Mouse (Mus musculus): Measurements from ENCODE around the gene Gja4.

Gja4 gene

GRCm38 (mm10) chr4:127324296-127324695 lies 10.5 kb upstream of the Gja4 start:
- DNase-seq (ENCODE audit: low spot score): no peak

- no peak for DNase-seq (ENCODE audit: low spot score)
Measured at GRCm38 (mm10) chr4:127323651-127324050, 9.8 kb upstream of the Gja4 start.

GRCm38 (mm10) chr4:127319613-127320012 lies 5.8 kb upstream of the Gja4 start:
- peak; percentile 91 for DNase-seq (ENCODE audit: low spot score)

GRCm38 (mm10) chr4:127317143-127317542 lies 3.3 kb upstream of the Gja4 start:
- DNase-seq (ENCODE audit: low spot score): no peak

GRCm38 (mm10) chr4:127315753-127316152 lies 1.9 kb upstream of the Gja4 start:
- DNase-seq (ENCODE audit: low spot score): no peak

GRCm38 (mm10) chr4:127314585-127314984 lies 746 bp upstream of the Gja4 start:
- DNase-seq (ENCODE audit: low spot score): no peak

- no peak for DNase-seq (ENCODE audit: low spot score)
Measured at GRCm38 (mm10) chr4:127312349-127312748, 1.5 kb downstream of the Gja4 start.

- DNase-seq (ENCODE audit: low spot score): no peak
Measured at GRCm38 (mm10) chr4:127311561-127311960, 2.3 kb downstream of the Gja4 start.

GRCm38 (mm10) chr4:127306915-127307314 lies 6.9 kb downstream of the Gja4 start:
- no peak for DNase-seq (ENCODE audit: low spot score)

- no peak for DNase-seq (ENCODE audit: low spot score)
Measured at GRCm38 (mm10) chr4:127303796-127304195, 10.0 kb downstream of the Gja4 start.

- no peak for DNase-seq (ENCODE audit: low spot score)
Measured at GRCm38 (mm10) chr4:127300503-127300902, 13.3 kb downstream of the Gja4 start.

- no peak for DNase-seq (ENCODE audit: low spot score)
Measured at GRCm38 (mm10) chr4:127292631-127293030, 21.2 kb downstream of the Gja4 start.

- no peak for DNase-seq (ENCODE audit: low spot score)
Measured at GRCm38 (mm10) chr4:127289039-127289548, 24.7 kb downstream of the Gja4 start.

- DNase-seq (ENCODE audit: low spot score): no peak
Measured at GRCm38 (mm10) chr4:127286907-127287306, 26.9 kb downstream of the Gja4 start.

GRCm38 (mm10) chr4:127279241-127279640 lies 34.6 kb downstream of the Gja4 start:
- DNase-seq (ENCODE audit: low spot score): no peak

GRCm38 (mm10) chr4:127278451-127279001 lies 35.3 kb downstream of the Gja4 start:
- no peak for DNase-seq (ENCODE audit: low spot score)

GRCm38 (mm10) chr4:127264183-127264554 lies 49.7 kb downstream of the Gja4 start:
- no peak for DNase-seq (ENCODE audit: low spot score)

- no peak for DNase-seq (ENCODE audit: low spot score)
Measured at GRCm38 (mm10) chr4:127263438-127264182, 50.2 kb downstream of the Gja4 start.

GRCm38 (mm10) chr4:127261601-127262000 lies 52.2 kb downstream of the Gja4 start:
- no peak for DNase-seq (ENCODE audit: low spot score)
